Mouse (Mus musculus) heart, embryonic 16.5 days (tissue): Measurements from ENCODE around the gene Dcdc2b. TPM values are rescaled to one million over a fixed set of nuclear protein-coding genes. Genes with fewer than 3 reads are reported as not detected.

Experiments
- ATAC-seq: fragments of 200-750 bp; cut with Nextera tagmentation; replicated peaks from 2 replicates; pipeline ENCODE4 v1.8.0; 2017; ENCODE audit warnings: moderate number of reproducible peaks; ENCODE audit not compliant: insufficient read depth, low FRiP score; ENCODE audit errors: extremely low read depth
- H3K27ac ChIP-seq: fragments of 300-500 bp; sonication (generic); 2 replicates; pipeline ENCODE4 v1.5.1; 2014; ENCODE audit warnings: mild to moderate bottlenecking, low read length, control low read depth, moderate library complexity
- H3K27me3 ChIP-seq: fragments of 300-500 bp; sonication (generic); 2 replicates; pipeline ENCODE4 v1.6.1; 2014; ENCODE audit warnings: low read length, mixed read lengths; ENCODE audit not compliant: control insufficient read depth, insufficient read depth
- H3K36me3 ChIP-seq: fragments of 300-500 bp; sonication (generic); 2 replicates; pipeline ENCODE4 v1.6.1; 2014; ENCODE audit not compliant: control insufficient read depth, insufficient read depth
- H3K4me1 ChIP-seq: fragments of 300-500 bp; sonication (generic); 2 replicates; pipeline ENCODE4 v1.6.1; 2014; ENCODE audit warnings: low read length, mixed read lengths; ENCODE audit not compliant: control insufficient read depth, insufficient read depth
- H3K4me2 ChIP-seq: fragments of 300-500 bp; sonication (generic); 2 replicates; pipeline ENCODE4 v1.6.1; 2014; ENCODE audit warnings: low read depth, mild to moderate bottlenecking, control low read depth, low read length
- H3K4me3 ChIP-seq: fragments of 300-500 bp; sonication (generic); 2 replicates; pipeline ENCODE4 v1.5.1; 2014; ENCODE audit warnings: mild to moderate bottlenecking, control low read depth, low read length
- H3K9ac ChIP-seq: fragments of 300-500 bp; sonication (generic); 2 replicates; pipeline ENCODE4 v1.6.1; 2014; ENCODE audit warnings: low read length, control low read depth
- H3K9me3 ChIP-seq: fragments of 300-500 bp; sonication (generic); replicated peaks from 2 replicates; pipeline ENCODE4 v1.6.1; 2016; ENCODE audit warnings: low read length; ENCODE audit not compliant: control insufficient read depth
- WGBS: fragments of 180-500 bp; shearing (Covaris S2); extraction: QIAGEN DNeasy Blood & Tissue Kit; methylation state at CpG from one replicate; pipeline ENCODE4 v1.1.7; 2014; 5-methylcytosine and 5-hydroxymethylcytosine counted together
- polyA plus RNA-seq: library from polyadenylated mRNA; unstranded; fragments of >200 nt; fragmentation: Nextera tagmentation; extraction: Ambion mirVana; gene quantifications from 2 replicates; pipeline ENCODE4 v1.2.1, GENCODE M21; 2015

The Dcdc2b gene
- polyA plus RNA-seq, 1 experiment from 2014 or later: 1.8 TPM

DNA sequence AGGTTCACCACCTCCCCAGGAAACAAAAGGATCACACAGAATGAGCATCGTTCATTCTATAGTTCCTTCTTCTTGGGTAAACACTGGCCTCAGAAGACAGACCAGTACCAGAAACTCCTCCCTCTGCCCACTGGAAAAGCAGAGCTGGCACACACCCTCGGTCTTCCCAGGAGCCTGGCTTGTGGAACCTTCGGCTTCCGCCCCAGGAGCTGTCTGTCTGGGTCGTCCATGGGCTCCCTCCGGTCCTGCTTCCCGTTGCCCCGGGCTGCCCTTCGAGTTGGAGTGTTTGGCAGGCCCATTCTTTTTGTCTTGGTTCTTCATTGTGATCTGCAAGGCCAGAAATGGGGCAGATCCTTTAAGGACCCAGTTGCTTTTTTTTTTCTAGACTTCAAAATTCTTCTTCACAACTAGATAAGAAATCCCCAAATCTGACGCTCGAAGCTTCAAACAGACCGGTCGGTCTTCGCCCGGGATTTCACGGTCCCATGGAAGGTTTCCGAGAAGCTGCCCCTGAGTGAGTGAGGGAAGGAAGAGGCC is 26.1 kb upstream of the Dcdc2b start:
- ATAC-seq: no peak
- Histone ChIP-seq H3K4me1 (peaks cover 23% of the 10 kb centered on the region), H3K9ac (peak overlapping the region; percentile 85), H3K27me3 (no peaks in the 10 kb centered on the region), H3K9me3 (no peaks in the 10 kb centered on the region), H3K4me3 (peak overlapping the region; percentile 60), H3K27ac (peak overlapping the region; percentile 98), H3K4me2 (peak overlapping the region; percentile 76), H3K36me3 (peaks cover 37% of the 10 kb centered on the region)
- WGBS: 2% methylated on average over 17 of the region's 17 CpGs

- no peak overlapping the region; the same call in 1 of the 2 replicates for H3K27ac ChIP-seq
- peaks cover 23% of the 10 kb centered on the region for H3K4me1 ChIP-seq
- peaks cover 42% of the 10 kb centered on the region for H3K36me3 ChIP-seq
Measured at GRCm38 (mm10) chr4:129639221-129639620, 25.2 kb upstream of the Dcdc2b start.

DNA sequence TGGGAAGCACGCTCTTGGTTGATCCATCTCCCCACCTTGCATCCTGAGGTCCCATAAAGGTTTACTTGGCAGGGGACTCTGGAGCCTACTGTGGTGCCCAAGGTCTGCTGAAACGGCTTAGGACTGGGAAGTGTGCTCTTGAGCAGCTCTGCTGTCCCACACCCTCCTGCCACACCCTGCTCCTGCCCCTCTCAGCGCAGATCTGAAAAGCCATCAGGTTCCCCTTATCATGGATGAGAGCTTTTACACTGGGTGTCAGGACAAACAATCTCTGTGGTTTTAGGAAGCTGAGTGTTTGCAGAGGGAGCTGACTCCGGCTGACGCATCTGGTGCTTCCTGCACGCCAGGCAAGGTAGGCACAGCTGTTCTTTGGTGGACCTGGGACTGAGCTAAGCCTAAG is 19.8 kb upstream of the Dcdc2b start:
- H3K9me3 ChIP-seq: no peaks in the 10 kb centered on the region
- WGBS: 90% methylated on average over 6 of the region's 6 CpGs
- H3K4me3 ChIP-seq: no peak overlapping the region
- no peak overlapping the region for H3K4me2 ChIP-seq
- no peak overlapping the region for H3K9ac ChIP-seq
- peaks cover 8% of the 10 kb centered on the region for H3K4me1 ChIP-seq
- no peak overlapping the region for H3K27ac ChIP-seq
- H3K27me3 ChIP-seq: no peaks in the 10 kb centered on the region
- peaks cover 81% of the 10 kb centered on the region for H3K36me3 ChIP-seq
- no peak for ATAC-seq

More at GRCm38 (mm10) chr4:129639221-129639620, 25.2 kb upstream of the Dcdc2b start:
- H3K4me3 ChIP-seq: peak overlapping the region; percentile 60
- peak overlapping the region; percentile 76 for H3K4me2 ChIP-seq
- H3K9me3 ChIP-seq: no peaks in the 10 kb centered on the region
- H3K27me3 ChIP-seq: no peaks in the 10 kb centered on the region
- H3K9ac ChIP-seq: peak overlapping the region; percentile 85
- ATAC-seq: no peak
- 75% methylated on average over 15 of the region's 15 CpGs for WGBS

DNA sequence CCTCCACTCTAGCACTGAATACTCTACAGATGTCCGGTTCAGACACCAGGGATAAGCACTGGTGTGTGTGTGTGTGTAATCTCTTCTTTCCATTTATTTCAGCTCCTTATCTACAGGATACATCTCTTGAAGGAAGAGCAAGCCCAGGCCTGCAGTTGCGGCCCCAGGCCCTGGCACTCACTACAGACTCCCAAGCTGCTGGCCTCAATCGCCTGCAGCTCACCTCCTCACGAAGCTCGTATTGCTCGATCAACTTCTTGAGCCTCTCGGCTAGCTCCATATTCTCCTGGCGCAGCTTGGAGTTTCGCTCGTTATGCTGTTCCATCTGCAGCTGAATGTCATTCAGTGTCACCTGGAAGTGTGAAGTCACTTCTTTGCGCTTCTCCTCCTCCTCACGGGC is 17.8 kb upstream of the Dcdc2b start:
- Histone ChIP-seq H3K27me3 (no peaks in the 10 kb centered on the region), H3K9ac (no peak overlapping the region), H3K4me2 (no peak overlapping the region), H3K36me3 (peaks cover 80% of the 10 kb centered on the region), H3K4me3 (no peak overlapping the region), H3K4me1 (no peaks in the 10 kb centered on the region), H3K9me3 (no peaks in the 10 kb centered on the region), H3K27ac (no peak overlapping the region)
- ATAC-seq: no peak
- WGBS: 90% methylated on average over 12 of the region's 12 CpGs

- no peak for ATAC-seq
- Histone ChIP-seq H3K36me3 (peaks cover 74% of the 10 kb centered on the region), H3K4me2 (no peak overlapping the region), H3K9me3 (no peaks in the 10 kb centered on the region), H3K27me3 (no peaks in the 10 kb centered on the region), H3K4me3 (no peak overlapping the region), H3K9ac (no peak overlapping the region), H3K27ac (no peak overlapping the region), H3K4me1 (no peaks in the 10 kb centered on the region)
- WGBS: 74% methylated on average over 4 of the region's 4 CpGs
Measured at GRCm38 (mm10) chr4:129630944-129631343, 16.9 kb upstream of the Dcdc2b start.

DNA sequence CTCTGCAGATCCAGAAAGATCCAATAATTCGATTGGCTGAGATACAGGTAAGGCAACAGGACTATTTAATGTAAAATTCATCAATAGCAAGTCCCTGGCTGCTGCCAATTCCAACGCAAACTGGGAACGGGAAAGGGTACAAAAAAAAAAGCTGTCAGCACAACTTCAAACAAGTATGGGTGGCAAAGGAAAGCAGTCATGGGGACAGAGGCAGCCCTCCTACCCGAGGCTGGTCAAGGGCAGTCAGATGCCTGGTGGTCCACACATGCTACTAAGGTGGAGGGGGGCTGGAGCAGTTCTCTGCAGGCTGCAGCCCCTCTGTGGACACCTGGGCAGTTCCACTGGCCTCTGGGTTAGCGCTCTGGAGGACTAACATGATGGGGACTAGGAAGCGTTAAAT is 12.0 kb upstream of the Dcdc2b start:
- Histone ChIP-seq H3K4me3 (no peak overlapping the region), H3K9me3 (no peaks in the 10 kb centered on the region), H3K27me3 (no peaks in the 10 kb centered on the region), H3K4me2 (no peak overlapping the region), H3K9ac (no peak overlapping the region), H3K27ac (no peak overlapping the region), H3K4me1 (peaks cover 25% of the 10 kb centered on the region), H3K36me3 (peaks cover 37% of the 10 kb centered on the region)
- WGBS: 71% methylated on average over 6 of the region's 6 CpGs
- no peak for ATAC-seq

DNA sequence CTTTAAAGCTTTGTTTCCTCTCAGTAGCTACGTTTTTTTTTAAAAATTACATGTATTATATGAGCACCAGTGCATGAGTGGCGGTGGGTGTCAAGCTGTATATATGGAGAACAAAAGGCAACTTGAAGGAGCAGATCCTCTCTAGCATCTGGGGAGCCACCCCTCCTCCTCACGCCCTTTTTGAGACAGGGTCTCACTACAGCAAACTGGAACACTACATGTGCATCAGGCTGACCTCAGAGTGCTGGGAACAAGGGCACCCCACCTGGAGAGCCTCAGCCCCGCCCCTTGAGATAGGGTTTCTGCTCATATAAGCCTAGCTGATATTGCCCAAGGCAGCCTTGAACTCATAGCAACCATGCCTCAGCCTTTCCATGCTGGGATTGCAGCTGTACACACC is 11.4 kb upstream of the Dcdc2b start:
- H3K4me1 ChIP-seq: peaks cover 25% of the 10 kb centered on the region
- H3K9me3 ChIP-seq: no peaks in the 10 kb centered on the region
- H3K9ac ChIP-seq: no peak overlapping the region; the same call in 1 of the 2 replicates
- 47% methylated on average over 4 of the region's 4 CpGs for WGBS
- H3K27me3 ChIP-seq: no peaks in the 10 kb centered on the region
- H3K36me3 ChIP-seq: peaks cover 35% of the 10 kb centered on the region
- no peak for ATAC-seq
- H3K27ac ChIP-seq: peak overlapping the region; percentile 81
- no peak overlapping the region for H3K4me3 ChIP-seq
- peak overlapping the region; percentile 83 for H3K4me2 ChIP-seq

DNA sequence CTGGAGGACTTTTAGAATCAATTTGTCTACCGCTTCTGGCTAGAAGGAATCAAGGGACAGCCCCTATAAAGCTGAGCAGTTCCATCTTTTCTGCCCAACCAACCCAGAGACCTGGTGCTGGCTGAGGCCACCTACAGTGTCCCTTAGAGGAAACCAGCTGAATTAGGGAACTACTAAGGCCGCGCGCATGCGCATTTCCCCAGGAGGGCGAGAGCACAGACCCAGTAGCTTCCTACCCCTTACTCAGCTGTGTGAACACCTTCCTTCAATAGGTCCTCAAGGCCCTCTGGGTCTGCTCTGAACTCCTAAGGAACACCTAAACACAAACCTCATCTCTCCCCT is 10.9 kb upstream of the Dcdc2b start:
- WGBS: 2% methylated on average over 6 of the region's 6 CpGs
- peaks cover 30% of the 10 kb centered on the region for H3K36me3 ChIP-seq

DNA sequence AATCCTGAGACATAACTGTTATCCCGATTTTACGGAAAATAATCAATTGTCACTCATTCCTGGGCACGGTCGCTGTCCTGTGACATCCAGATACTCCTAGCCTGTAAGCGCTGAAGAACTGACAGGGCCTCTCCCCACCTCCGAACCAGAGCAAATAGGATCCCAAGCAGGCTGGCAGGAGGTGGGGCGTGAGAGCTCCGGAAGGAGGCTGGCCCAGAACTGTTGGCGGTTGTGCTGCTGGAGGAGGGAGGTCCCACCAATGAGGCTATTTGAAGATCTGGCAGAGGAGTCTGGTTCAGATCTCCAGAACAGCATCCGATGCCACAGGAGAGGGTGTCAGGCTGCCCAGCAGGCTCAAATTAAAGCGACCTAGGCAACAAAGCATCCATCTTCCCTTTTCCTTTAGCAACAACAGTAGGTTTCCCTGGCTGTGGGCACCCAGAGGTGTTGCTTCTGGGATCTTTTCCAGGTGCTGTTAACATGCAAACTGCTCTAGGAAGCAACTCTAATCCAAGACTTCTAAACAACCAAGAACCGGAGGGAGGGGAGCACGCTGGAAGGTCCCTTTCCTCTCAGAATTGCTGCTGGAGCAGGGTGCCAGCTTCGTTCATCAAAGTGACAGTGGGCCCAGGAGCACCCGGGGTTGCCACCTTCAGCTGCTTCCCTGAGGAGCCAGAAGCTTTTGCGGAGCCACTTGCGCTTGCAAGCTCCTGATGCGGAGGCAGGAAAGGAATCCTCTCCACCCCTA is 10.4 kb upstream of the Dcdc2b start:
- H3K9me3 ChIP-seq: no peaks in the 10 kb centered on the region
- H3K27ac ChIP-seq: peak overlapping the region; percentile 93
- peak overlapping the region; percentile 84 for H3K4me3 ChIP-seq
- under 1% methylated on average over 18 of the region's 18 CpGs for WGBS
- peak; percentile 90 for ATAC-seq
- peak overlapping the region; percentile 87 for H3K9ac ChIP-seq
- H3K4me1 ChIP-seq: peaks cover 25% of the 10 kb centered on the region
- no peaks in the 10 kb centered on the region for H3K27me3 ChIP-seq
- peak overlapping the region; percentile 83 for H3K4me2 ChIP-seq
- peaks cover 26% of the 10 kb centered on the region for H3K36me3 ChIP-seq

More for the DNA sequence above, 10.9 kb upstream of the Dcdc2b start:
- H3K27ac ChIP-seq: peak overlapping the region; percentile 81
- peak overlapping the region; percentile 84 for H3K4me3 ChIP-seq
- peaks cover 25% of the 10 kb centered on the region for H3K4me1 ChIP-seq
- peak overlapping the region; percentile 83 for H3K4me2 ChIP-seq
- H3K9ac ChIP-seq: peak overlapping the region; percentile 65
- no peaks in the 10 kb centered on the region for H3K9me3 ChIP-seq
- 0 out of 2 replicates have a peak, but pooled peaks have one; percentile 5 for ATAC-seq
- H3K27me3 ChIP-seq: no peaks in the 10 kb centered on the region
